Mouse (Mus musculus) right cerebral cortex, postnatal 25 days (tissue): ENCODE measurements at regions not wholly inside any gene's neighbourhood (a gene's known extent, or its start where the extent isn't known, plus 50 kb on each side); places are given as distances from the start of the nearest gene placed in this dataset.

Source experiments
- DNase-seq: peaks from one replicate; pipeline ENCODE4 v3.0.0; 2022

- no peak for DNase-seq
Observed at GRCm38 (mm10) chr10:96866468-96866867, 249.7 kb downstream of the Btg1 start.

GRCm38 (mm10) chr10:96871559-96872160, 254.9 kb downstream of the Btg1 start:
- DNase-seq, result no peak

- no peak for DNase-seq
Observed at GRCm38 (mm10) chr10:96874646-96875045, 257.8 kb downstream of the Btg1 start.

- no peak for DNase-seq
Observed at GRCm38 (mm10) chr10:96875676-96876075, 258.9 kb downstream of the Btg1 start.

GRCm38 (mm10) chr10:96879425-96879824, 262.6 kb downstream of the Btg1 start:
- no peak for DNase-seq

GRCm38 (mm10) chr10:96880771-96881170, 264.0 kb downstream of the Btg1 start:
- no peak for DNase-seq

GRCm38 (mm10) chr10:96881212-96881611, 264.4 kb downstream of the Btg1 start:
- DNase-seq, result no peak

- DNase-seq, result no peak
Observed at GRCm38 (mm10) chr10:96881660-96882059, 264.9 kb downstream of the Btg1 start.

- no peak for DNase-seq
Observed at GRCm38 (mm10) chr10:96901150-96901549, 284.3 kb downstream of the Btg1 start.

GRCm38 (mm10) chr10:96905098-96905809, 288.4 kb downstream of the Btg1 start:
- DNase-seq, result no peak

- no peak for DNase-seq
Observed at GRCm38 (mm10) chr10:96909661-96910315, 293.0 kb downstream of the Btg1 start.

GRCm38 (mm10) chr10:96921181-96921580, 304.4 kb downstream of the Btg1 start:
- no peak for DNase-seq

- no peak for DNase-seq
Observed at GRCm38 (mm10) chr10:96924266-96924672, 307.5 kb downstream of the Btg1 start.

- DNase-seq, result no peak
Observed at GRCm38 (mm10) chr10:96924722-96925121, 307.9 kb downstream of the Btg1 start.

GRCm38 (mm10) chr10:96925771-96926170, 309.0 kb downstream of the Btg1 start:
- no peak for DNase-seq

GRCm38 (mm10) chr10:96934661-96935060, 317.9 kb downstream of the Btg1 start:
- DNase-seq, result no peak

GRCm38 (mm10) chr10:96940887-96941518, 324.2 kb downstream of the Btg1 start:
- no peak for DNase-seq

GRCm38 (mm10) chr10:96944229-96944628, 327.4 kb downstream of the Btg1 start:
- DNase-seq, result no peak

- no peak for DNase-seq
Observed at GRCm38 (mm10) chr10:96947971-96948370, 331.2 kb downstream of the Btg1 start.

- DNase-seq, result no peak
Observed at GRCm38 (mm10) chr10:96948871-96949270, 332.1 kb downstream of the Btg1 start.

- no peak for DNase-seq
Observed at GRCm38 (mm10) chr10:96955036-96955775, 338.4 kb downstream of the Btg1 start.

- no peak for DNase-seq
Observed at GRCm38 (mm10) chr10:96955776-96956448, 339.1 kb downstream of the Btg1 start.
